Mouse (Mus musculus) E14TG2a.4 (cell line): ENCODE data around the gene Ccnk.

Experiments used
- H3K27me3 ChIP-seq: 2 replicates; pipeline ENCODE4 v1.6.1; 2014; ENCODE audit warnings: low read length, control low read depth; ENCODE audit not compliant: insufficient read depth
- H3K36me3 ChIP-seq: 2 replicates; pipeline ENCODE4 v1.6.1; 2014; ENCODE audit warnings: low read length, control low read depth; ENCODE audit not compliant: insufficient read depth
- H3K4me1 ChIP-seq: replicated peaks from 2 replicates; pipeline ENCODE4 v1.6.1; 2014; ENCODE audit warnings: low read depth, low read length, control low read depth
- H3K4me3 ChIP-seq: replicated peaks from 2 replicates; pipeline ENCODE4 v1.5.1; 2014; ENCODE audit warnings: mild to moderate bottlenecking, low read length
- H3K9me3 ChIP-seq: 2 replicates; pipeline ENCODE4 v1.6.1; 2014; ENCODE audit warnings: low read length, control low read depth
- CTCF ChIP-seq: conservative IDR thresholded peaks from 2 replicates; pipeline ENCODE4 v1.5.1; 2014; ENCODE audit warnings: low read length
- NANOG ChIP-seq: IDR thresholded peaks from 2 replicates; pipeline ENCODE4 v1.6.1; 2014; ENCODE audit warnings: borderline replicate concordance, low read length, mixed read lengths
- POU5F1 ChIP-seq: IDR thresholded peaks from 2 replicates; pipeline ENCODE4 v1.6.1; 2014; ENCODE audit warnings: low read length, borderline replicate concordance

Ccnk gene

DNA sequence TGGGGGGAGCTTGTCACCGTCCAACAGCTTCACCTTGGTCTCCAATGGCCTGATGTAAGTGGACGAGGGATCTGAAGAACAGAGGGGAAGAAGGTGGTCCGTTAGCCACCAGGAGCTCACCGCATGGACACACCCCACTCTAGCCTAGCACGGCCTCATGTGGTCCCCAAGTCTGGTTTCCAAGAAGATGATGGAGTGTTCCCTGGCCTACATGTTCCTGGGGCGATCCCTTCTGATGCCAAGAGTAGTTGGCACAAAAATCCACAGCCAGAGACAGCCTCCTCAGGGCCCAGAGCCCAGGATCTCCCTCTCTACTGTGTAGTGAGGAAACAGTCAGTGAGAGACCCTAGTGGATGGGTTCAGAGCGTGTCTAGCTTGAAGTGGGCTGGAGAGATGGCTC, 42.3 kb downstream of the Ccnk start:
- H3K4me3 ChIP-seq, result no peak overlapping the region
- TF ChIP-seq POU5F1, result no peak
- TF ChIP-seq CTCF, result no peak
- TF ChIP-seq NANOG, result no peak
- 0 out of 2 replicates have a peak, but pooled peaks cover 5% of the 10 kb centered on the region for H3K36me3 ChIP-seq
- peaks cover 85% of the 10 kb centered on the region for H3K4me1 ChIP-seq
- no peaks in the 10 kb centered on the region for H3K9me3 ChIP-seq
- H3K27me3 ChIP-seq, result no peaks in the 10 kb centered on the region

DNA sequence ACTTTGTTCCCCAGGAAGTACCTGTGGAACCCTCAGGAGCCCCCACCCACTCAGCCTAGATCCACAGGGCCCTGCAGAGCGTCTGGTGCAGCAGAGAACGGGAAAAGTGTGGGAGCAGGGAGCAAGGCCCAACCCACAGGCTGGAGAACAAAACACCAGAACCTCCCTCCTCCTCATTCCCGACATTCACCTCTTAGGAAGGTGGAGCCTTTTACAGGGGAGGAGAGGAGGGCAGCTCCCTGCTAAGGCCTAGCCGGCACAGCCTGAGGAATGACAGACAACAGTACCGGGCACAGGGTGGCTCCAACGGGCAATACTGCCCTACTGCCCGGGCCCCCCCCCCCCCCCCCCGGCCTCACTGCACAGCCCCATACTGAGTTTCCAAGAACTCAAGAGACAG, 44.0 kb downstream of the Ccnk start:
- Histone ChIP-seq H3K4me1 (peaks cover 81% of the 10 kb centered on the region), H3K27me3 (no peaks in the 10 kb centered on the region), H3K9me3 (no peaks in the 10 kb centered on the region), H3K36me3 (0 out of 2 replicates have a peak, but pooled peaks cover 7% of the 10 kb centered on the region), H3K4me3 (peak overlapping the region; percentile 62)
- TF ChIP-seq CTCF (no peak), NANOG (no peak), POU5F1 (no peak)

DNA sequence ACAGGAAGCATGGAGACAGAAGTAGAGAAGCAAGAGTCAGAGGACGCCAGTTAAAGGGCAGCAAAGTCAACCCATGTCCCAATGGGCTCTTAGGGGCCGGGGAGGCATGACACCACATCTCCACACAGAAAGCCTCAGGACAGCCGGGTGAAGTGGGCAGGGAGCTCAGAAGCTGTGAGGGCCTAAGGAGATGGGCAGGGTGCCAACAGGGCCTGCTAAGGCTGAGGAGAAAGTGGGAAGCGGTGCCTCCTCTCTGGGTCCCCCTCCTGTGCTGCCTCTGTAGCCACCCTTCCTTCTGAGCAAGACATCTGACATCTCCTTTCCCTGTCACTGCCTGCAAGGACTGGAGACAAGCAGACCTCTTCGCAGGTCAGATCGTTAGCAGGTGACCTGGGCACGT, 46.4 kb downstream of the Ccnk start:
- peaks cover 68% of the 10 kb centered on the region for H3K4me1 ChIP-seq
- 0 out of 2 replicates have a peak, but pooled peaks cover 7% of the 10 kb centered on the region for H3K36me3 ChIP-seq
- TF ChIP-seq CTCF, result no peak
- TF ChIP-seq POU5F1, result no peak
- TF ChIP-seq NANOG, result no peak
- H3K4me3 ChIP-seq, result no peak overlapping the region
- no peaks in the 10 kb centered on the region for H3K27me3 ChIP-seq
- H3K9me3 ChIP-seq, result no peaks in the 10 kb centered on the region

DNA sequence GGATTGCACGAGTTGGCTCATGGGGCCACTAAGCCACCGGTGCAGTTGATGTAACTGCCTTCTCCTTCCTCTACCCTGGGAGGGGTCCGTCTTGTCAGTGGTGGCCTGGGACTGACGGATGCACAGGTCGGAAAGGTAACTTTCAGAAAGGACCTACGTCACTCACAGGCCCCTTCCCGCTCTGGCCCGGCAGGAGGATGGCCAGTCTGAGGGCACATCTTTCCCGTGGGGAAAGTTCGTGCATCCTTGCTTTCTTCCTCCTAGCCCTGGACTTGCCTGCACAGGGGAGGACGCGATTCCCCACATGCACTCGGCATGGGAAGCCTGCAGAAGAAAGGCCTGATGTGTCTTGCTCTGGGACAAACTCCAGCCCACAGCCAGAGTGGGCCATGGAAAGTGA, 46.8 kb downstream of the Ccnk start:
- Histone ChIP-seq H3K27me3 (no peaks in the 10 kb centered on the region), H3K36me3 (0 out of 2 replicates have a peak, but pooled peaks cover 7% of the 10 kb centered on the region)

DNA sequence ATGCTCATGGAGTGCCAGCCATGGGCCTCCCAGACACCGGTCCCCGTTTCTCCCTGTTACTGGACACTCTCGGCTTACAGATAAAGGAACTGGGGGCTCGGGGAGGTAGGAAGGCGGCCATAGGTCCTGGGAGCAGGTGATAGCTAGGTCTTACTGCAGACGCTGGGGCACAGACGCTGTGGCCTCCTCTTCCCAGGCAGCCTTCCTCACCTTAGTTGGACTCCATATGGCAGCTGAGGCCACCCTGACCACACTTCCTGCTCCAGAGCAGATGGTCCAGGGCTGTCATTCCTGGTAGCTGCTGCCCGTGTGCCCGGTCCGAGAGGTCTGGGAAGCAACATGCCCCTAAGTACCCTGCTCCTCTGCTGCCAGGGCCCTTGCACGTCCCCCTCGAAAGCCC, 47.6 kb downstream of the Ccnk start:
- H3K27me3 ChIP-seq, result no peaks in the 10 kb centered on the region
- H3K4me1 ChIP-seq, result peaks cover 70% of the 10 kb centered on the region
- no peaks in the 10 kb centered on the region for H3K9me3 ChIP-seq
- no peak overlapping the region for H3K4me3 ChIP-seq
- 0 out of 2 replicates have a peak, but pooled peaks cover 2% of the 10 kb centered on the region for H3K36me3 ChIP-seq
- TF ChIP-seq CTCF (no peak), POU5F1 (no peak), NANOG (no peak)

More for the DNA sequence above, 46.8 kb downstream of the Ccnk start:
- H3K9me3 ChIP-seq, result no peaks in the 10 kb centered on the region
- no peak overlapping the region for H3K4me3 ChIP-seq
- H3K4me1 ChIP-seq, result peaks cover 68% of the 10 kb centered on the region
- TF ChIP-seq NANOG (no peak), CTCF (no peak), POU5F1 (no peak)

DNA sequence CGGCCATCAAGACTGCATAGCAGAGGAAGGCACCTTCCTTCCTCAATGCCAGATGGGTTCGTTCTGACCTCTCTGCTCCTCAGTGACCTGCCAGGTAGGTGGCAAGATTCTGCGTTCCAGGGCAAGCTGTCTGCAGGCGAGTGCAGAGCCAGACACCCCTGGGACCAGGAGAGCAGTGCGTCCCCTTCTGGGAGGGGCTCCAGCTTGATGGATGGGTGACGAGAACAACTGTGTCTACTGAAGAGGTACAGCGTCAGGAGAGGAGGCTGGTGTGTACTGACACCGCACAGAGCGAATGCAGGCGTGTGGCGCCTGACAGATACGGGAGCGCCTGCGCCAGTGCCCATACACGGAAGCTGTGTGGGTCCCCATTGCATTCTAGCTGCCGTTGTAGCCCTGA, 48.1 kb downstream of the Ccnk start:
- no peak for TF ChIP-seq POU5F1
- no peak for TF ChIP-seq CTCF
- TF ChIP-seq NANOG, result no peak
- H3K4me1 ChIP-seq, result peaks cover 71% of the 10 kb centered on the region
- 0 out of 2 replicates have a peak, but pooled peaks cover 2% of the 10 kb centered on the region for H3K36me3 ChIP-seq
- no peaks in the 10 kb centered on the region for H3K9me3 ChIP-seq
- no peak overlapping the region for H3K4me3 ChIP-seq
- H3K27me3 ChIP-seq, result no peaks in the 10 kb centered on the region

DNA sequence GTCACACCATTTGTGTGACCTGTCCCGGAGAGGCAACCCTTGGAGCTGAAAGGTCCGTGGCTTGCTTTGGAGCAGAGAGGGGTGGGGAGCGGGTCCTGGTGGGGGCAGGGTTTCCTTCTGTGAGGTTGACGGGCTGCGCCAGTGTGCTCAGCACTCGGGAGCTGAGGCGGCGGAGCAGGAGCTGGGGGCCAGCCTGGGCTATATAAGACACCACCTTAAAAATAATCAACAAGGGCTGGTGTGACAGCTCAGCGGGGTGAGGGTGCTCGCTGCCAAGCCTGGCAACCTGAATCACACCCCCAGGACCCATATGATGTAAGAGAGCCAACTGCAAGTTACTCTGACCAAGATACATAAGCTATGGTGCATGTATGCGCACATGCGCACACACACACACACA, 50.7 kb downstream of the Ccnk start:
- Histone ChIP-seq H3K9me3 (no peaks in the 10 kb centered on the region), H3K36me3 (0 out of 2 replicates have a peak, but pooled peaks cover 2% of the 10 kb centered on the region), H3K4me3 (no peak overlapping the region), H3K27me3 (no peaks in the 10 kb centered on the region), H3K4me1 (peaks cover 68% of the 10 kb centered on the region)
- no peak for TF ChIP-seq POU5F1
- no peak for TF ChIP-seq NANOG
- TF ChIP-seq CTCF, result no peak

DNA sequence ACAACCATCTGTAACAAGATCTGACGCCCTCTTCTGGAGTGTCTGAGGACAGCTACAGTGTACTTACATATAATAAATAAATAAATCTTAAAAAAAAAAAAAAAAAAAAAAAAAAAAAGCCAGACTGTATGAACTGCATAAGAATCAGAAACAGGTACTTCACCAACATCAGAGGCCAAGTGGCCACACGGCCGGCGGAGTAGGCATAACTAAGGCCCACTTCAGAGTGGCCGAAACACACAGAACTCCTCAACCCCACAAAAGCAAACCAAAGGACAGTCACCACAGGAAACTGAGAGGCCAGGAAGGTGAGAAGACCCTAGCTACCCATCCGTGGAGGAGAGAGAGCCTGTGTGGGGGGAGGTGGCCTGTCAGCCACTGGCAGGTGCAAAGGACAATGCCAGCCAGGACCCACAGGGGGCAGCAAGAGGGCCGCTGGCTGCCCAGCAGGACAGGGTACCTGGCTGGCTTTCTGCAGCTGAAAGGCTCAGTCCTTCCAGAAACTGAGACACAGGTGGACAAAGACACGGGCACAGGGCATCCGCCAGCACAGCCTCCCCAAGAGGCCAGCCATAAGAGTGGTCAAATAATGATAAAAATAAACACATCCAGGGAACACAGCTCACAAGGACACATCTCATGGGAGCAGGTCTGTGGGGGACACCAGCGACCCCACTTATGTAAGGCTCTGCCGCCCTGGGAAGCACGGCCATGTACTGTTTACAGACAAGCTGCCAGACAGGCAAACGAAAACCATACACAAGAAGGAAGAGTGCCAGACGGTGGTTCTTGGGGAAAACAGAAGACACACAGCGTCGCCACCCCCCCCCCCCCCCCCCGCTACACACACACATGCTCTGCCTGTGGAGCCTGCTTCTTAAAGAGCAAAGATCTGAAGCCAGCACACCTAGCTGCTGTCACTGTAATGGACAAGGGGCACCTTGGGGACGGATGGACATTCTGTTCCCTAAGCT, 51.7 kb downstream of the Ccnk start:
- H3K27me3 ChIP-seq, result no peaks in the 10 kb centered on the region
- H3K4me3 ChIP-seq, result 0 out of 2 replicates have a peak overlapping the region, but pooled peaks have one; percentile 13
- TF ChIP-seq CTCF (peak; percentile 33), POU5F1 (no peak)
- peaks cover 65% of the 10 kb centered on the region for H3K4me1 ChIP-seq
- no peaks in the 10 kb centered on the region for H3K9me3 ChIP-seq
- H3K36me3 ChIP-seq, result 0 out of 2 replicates have a peak, but pooled peaks cover 2% of the 10 kb centered on the region

DNA sequence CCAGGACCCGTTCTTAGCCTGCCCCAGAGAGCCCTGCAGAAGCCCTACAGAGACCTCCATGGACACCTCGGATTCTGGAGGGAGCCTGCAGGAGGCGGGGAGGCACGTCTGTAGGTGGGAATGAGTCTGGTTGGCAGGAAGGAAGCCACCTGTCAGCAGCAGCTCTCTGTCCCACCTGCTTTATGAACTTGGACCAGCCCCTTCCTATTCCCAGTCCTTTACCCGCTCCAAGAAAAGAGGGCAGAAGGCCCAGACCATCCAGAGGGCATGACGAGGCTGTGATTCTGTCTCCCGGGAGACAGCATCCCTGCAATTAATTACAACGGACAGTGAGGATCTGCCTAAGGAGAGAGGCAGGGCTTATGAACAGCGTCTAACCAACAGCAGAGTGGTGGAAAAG, 52.5 kb downstream of the Ccnk start:
- H3K9me3 ChIP-seq, result no peaks in the 10 kb centered on the region

More for the DNA sequence above, 52.5 kb downstream of the Ccnk start:
- TF ChIP-seq NANOG (no peak), CTCF (no peak), POU5F1 (no peak)
- 0 out of 2 replicates have a peak, but pooled peaks cover 2% of the 10 kb centered on the region for H3K36me3 ChIP-seq
- no peaks in the 10 kb centered on the region for H3K27me3 ChIP-seq
- H3K4me3 ChIP-seq, result no peak overlapping the region
- H3K4me1 ChIP-seq, result peaks cover 69% of the 10 kb centered on the region
